Mouse (Mus musculus) limb, embryonic 11.5 days (tissue): ENCODE data around the gene Cspg4. TPM values are rescaled to one million over a fixed set of nuclear protein-coding genes. Genes with fewer than 3 reads are reported as not detected.

Experiments
- ATAC-seq: fragments of 200-750 bp; cut with Nextera tagmentation; 2 replicates; pipeline ENCODE4 v1.8.0; 2017; ENCODE audit warnings: low read depth; ENCODE audit not compliant: insufficient number of reproducible peaks, low FRiP score, low TSS enrichment
- DNase-seq: peaks from one replicate; pipeline ENCODE4 v3.0.0-alpha.2; 2015; ENCODE audit warnings: low spot score
- H3K27ac ChIP-seq: fragments of 300-500 bp; sonication (generic); replicated peaks from 2 replicates; pipeline ENCODE4 v1.5.1; 2014; ENCODE audit warnings: low read depth, mild to moderate bottlenecking, low read length
- H3K27me3 ChIP-seq: fragments of 300-500 bp; sonication (generic); 2 replicates; pipeline ENCODE4 v1.6.1; 2014; ENCODE audit warnings: mild to moderate bottlenecking, low read length, mixed read lengths; ENCODE audit not compliant: control insufficient read depth, insufficient read depth
- H3K36me3 ChIP-seq: fragments of 300-500 bp; sonication (generic); 2 replicates; pipeline ENCODE4 v1.6.1; 2014; ENCODE audit warnings: mild to moderate bottlenecking, low read length, moderate library complexity, mixed read lengths; ENCODE audit not compliant: control insufficient read depth, insufficient read depth
- H3K4me1 ChIP-seq: fragments of 300-500 bp; sonication (generic); 2 replicates; pipeline ENCODE4 v1.6.1; 2014; ENCODE audit warnings: low read length, mixed read lengths; ENCODE audit not compliant: control insufficient read depth, insufficient read depth
- H3K4me2 ChIP-seq: fragments of 300-500 bp; sonication (generic); 2 replicates; pipeline ENCODE4 v1.6.1; 2014; ENCODE audit warnings: low read depth, mild to moderate bottlenecking, moderate library complexity; ENCODE audit not compliant: severe bottlenecking
- H3K4me3 ChIP-seq: fragments of 300-500 bp; sonication (generic); 2 replicates; pipeline ENCODE4 v1.5.1; 2014; ENCODE audit warnings: low read depth, low read length
- H3K9ac ChIP-seq: fragments of 300-500 bp; sonication (generic); 2 replicates; pipeline ENCODE4 v1.6.1; 2014; ENCODE audit warnings: mild to moderate bottlenecking, low read length
- H3K9me3 ChIP-seq: fragments of 300-500 bp; sonication (generic); 2 replicates; pipeline ENCODE4 v1.6.1; 2016; ENCODE audit warnings: low read length; ENCODE audit not compliant: control insufficient read depth
- WGBS: fragments of 180-500 bp; shearing (Covaris S2); extraction: QIAGEN DNeasy Blood & Tissue Kit; methylation state at CpG from one replicate; pipeline ENCODE4 v1.1.7; 2014; 5-methylcytosine and 5-hydroxymethylcytosine counted together
- polyA plus RNA-seq: library from polyadenylated mRNA; unstranded; fragments of >200 nt; fragmentation: Nextera tagmentation; extraction: Ambion mirVana; gene quantifications from 2 replicates; pipeline ENCODE4 v1.2.1, GENCODE M21; 2014

The Cspg4 gene
- polyA plus RNA-seq, 1 experiment from 2014 or later = 5.5 TPM

GRCm38 (mm10) chr9:56925291-56926024, 60.6 kb downstream of the Cspg4 start:
- H3K27me3 ChIP-seq = no peaks in the 10 kb centered on the region
- no peak overlapping the region for H3K9ac ChIP-seq
- peaks cover 4% of the 10 kb centered on the region; the same call in 1 of the 2 replicates for H3K36me3 ChIP-seq
- ATAC-seq (no peak), DNase-seq (no peak)
- H3K4me3 ChIP-seq = 0 out of 2 replicates have a peak overlapping the region, but pooled peaks have one; percentile 15
- no peak overlapping the region for H3K27ac ChIP-seq
- H3K9me3 ChIP-seq = no peaks in the 10 kb centered on the region
- peaks cover 30% of the 10 kb centered on the region for H3K4me1 ChIP-seq
- 91% methylated on average over 26 of the region's 26 CpGs for WGBS
- H3K4me2 ChIP-seq = peak overlapping the region; percentile 58

DNA sequence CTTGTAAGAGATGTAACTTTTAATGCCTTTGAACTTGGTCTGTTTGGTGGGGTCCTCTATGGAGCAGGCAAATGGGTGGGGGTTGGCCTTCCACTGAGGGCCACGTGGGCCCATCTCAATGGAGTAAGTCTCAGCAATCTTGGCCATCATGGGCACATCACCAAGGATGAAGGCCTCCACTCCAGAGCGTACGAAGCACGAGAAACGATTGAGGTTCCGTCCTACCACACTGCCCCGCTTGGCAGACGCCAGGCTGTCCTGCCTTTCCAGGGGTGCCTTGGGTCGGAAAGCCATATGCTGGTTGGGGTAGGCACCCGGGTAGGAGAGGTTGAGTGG, 61.2 kb downstream of the Cspg4 start:
- 96% methylated on average over 10 of the region's 10 CpGs for WGBS

GRCm38 (mm10) chr9:56926387-56926786, 61.6 kb downstream of the Cspg4 start:
- ATAC-seq (no peak), DNase-seq (no peak)
- peaks cover 30% of the 10 kb centered on the region for H3K4me1 ChIP-seq
- peak overlapping the region; percentile 85; the same call in 1 of the 2 replicates for H3K9ac ChIP-seq
- H3K4me2 ChIP-seq = peak overlapping the region; percentile 90
- H3K4me3 ChIP-seq = peak overlapping the region; percentile 58
- H3K27ac ChIP-seq = no peak overlapping the region
- peaks cover 4% of the 10 kb centered on the region; the same call in 1 of the 2 replicates for H3K36me3 ChIP-seq
- H3K27me3 ChIP-seq = no peaks in the 10 kb centered on the region
- no peaks in the 10 kb centered on the region for H3K9me3 ChIP-seq
- WGBS = 87% methylated on average over 10 of the region's 10 CpGs

More for the DNA sequence above, 61.2 kb downstream of the Cspg4 start:
- peaks cover 4% of the 10 kb centered on the region; the same call in 1 of the 2 replicates for H3K36me3 ChIP-seq
- peak overlapping the region; percentile 90; the same call in 1 of the 2 replicates for H3K4me2 ChIP-seq
- no peaks in the 10 kb centered on the region for H3K27me3 ChIP-seq
- no peak for ATAC-seq
- no peaks in the 10 kb centered on the region for H3K9me3 ChIP-seq
- H3K27ac ChIP-seq = no peak overlapping the region
- H3K4me1 ChIP-seq = peaks cover 30% of the 10 kb centered on the region
- H3K9ac ChIP-seq = no peak overlapping the region
- no peak for DNase-seq
- no peak overlapping the region for H3K4me3 ChIP-seq

DNA sequence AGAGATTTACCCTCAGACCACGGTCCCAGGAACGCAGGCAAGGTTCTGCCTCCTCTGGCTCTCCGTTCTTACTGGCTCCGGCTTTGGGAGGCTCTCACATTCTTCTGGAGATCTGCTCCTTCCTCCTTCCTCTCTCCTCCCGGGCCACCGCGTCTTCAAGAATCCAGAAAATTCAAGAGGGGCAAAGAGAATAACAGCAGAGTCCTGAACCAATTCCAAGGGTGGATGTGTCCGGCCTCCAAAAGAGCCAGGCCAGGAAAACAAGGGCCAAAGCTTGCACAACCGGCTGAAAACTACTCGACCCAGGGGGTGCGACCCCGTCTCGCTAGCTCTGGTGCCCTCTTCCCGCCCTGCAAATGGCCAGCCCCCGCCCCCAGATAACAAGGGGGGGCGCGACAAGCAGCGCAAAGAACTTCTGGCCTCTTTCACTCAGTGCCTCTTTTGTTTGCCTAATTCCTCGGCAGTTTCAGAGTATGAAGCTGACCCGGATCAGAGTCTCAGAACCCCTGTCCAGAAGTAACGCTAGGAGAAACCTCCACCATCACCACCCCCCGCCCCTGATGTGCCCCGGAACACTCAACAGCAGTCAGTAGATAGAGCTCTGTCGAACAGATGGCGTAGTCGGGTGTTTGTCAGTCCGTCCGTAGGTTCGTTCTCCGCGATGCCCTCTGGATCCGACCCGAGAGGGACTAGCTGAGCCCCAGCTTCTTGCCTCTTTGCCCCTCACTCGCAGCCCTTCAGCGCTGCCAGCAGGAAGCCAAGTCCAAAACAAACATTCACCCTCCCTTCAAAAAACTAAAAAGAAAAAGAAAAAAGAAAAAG, 62.6 kb downstream of the Cspg4 start:
- under 1% methylated on average over 35 of the region's 35 CpGs for WGBS
- peak overlapping the region; percentile 94 for H3K27ac ChIP-seq
- H3K9ac ChIP-seq = peak overlapping the region; percentile 85
- peak; percentile 28; the same call in 1 of the 2 replicates for ATAC-seq
- peak overlapping the region; percentile 90 for H3K4me2 ChIP-seq
- DNase-seq = peak; percentile 68
- no peaks in the 10 kb centered on the region for H3K27me3 ChIP-seq
- no peaks in the 10 kb centered on the region for H3K9me3 ChIP-seq
- H3K36me3 ChIP-seq = peaks cover 2% of the 10 kb centered on the region; the same call in 1 of the 2 replicates
- peaks cover 30% of the 10 kb centered on the region for H3K4me1 ChIP-seq
- peak overlapping the region; percentile 58 for H3K4me3 ChIP-seq

DNA sequence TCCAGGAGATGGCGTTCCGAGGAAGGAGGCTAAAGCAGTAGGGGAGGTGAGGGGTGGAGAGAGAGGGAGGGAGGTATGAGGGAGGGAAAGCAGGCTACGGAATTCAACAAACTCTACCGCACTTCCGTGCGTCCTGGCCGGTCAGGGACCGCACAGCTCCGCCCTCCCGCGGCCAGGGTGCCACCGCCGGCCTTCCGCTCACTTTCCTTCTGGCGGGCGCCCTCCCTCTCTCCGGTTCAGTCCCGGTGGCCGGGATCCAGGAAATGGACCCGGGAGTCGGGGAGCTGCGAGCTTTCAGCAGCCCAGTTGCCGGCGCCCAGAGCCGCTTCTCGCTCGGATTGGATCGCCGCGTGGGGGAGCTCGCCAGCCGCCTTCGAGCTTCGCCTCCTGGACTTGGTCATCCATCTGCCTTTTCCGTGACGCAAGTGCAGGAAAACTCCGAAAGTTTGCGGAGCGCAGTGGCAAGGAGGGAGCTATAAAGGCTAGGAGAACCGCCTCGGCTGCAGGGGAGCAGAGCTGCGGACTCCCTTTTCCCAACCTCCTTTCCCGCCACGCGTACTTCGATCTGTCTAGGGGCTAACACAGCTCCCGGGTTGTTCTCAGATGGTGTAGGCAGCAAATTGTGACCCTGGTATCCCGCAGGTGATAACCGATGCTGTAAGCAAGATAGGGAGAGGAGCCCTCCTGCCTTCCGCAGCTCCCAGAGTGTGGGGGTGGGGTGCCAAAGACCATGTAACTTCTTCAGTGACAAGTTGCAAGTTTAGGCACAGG, 63.4 kb downstream of the Cspg4 start, which contains the start of gene Snx33:
Snx33 (minus strand) TSS at position 331 of the 771 bp plus-strand sequence.
- ATAC-seq (peak; percentile 88), DNase-seq (peak; percentile 96)
- Histone ChIP-seq H3K27me3 (no peaks in the 10 kb centered on the region), H3K4me3 (peak within 1 kb of the TSS; percentile 58), H3K9me3 (no peaks in the 10 kb centered on the region), H3K4me1 (peaks cover 30% of the 10 kb centered on the region), H3K9ac (peak within 1 kb of the TSS; percentile 85), H3K36me3 (peaks cover 2% of the 10 kb centered on the region; the same call in 1 of the 2 replicates), H3K4me2 (peak within 1 kb of the TSS; percentile 90), H3K27ac (peak within 1 kb of the TSS; percentile 94)
- under 1% methylated on average over 47 of the region's 50 CpGs for WGBS

GRCm38 (mm10) chr9:56929496-56929895, 64.7 kb downstream of the Cspg4 start:
- no peak for ATAC-seq
- DNase-seq = no peak
- H3K4me1 ChIP-seq = peaks cover 22% of the 10 kb centered on the region
- H3K9me3 ChIP-seq = no peaks in the 10 kb centered on the region
- WGBS = 49% methylated on average over 4 of the region's 4 CpGs
- no peak overlapping the region for H3K4me3 ChIP-seq
- no peaks in the 10 kb centered on the region for H3K27me3 ChIP-seq
- no peak overlapping the region for H3K4me2 ChIP-seq
- 0 out of 2 replicates have a peak, but pooled peaks cover 2% of the 10 kb centered on the region for H3K36me3 ChIP-seq
- no peak overlapping the region for H3K9ac ChIP-seq
- no peak overlapping the region for H3K27ac ChIP-seq

- Histone ChIP-seq H3K36me3 (0 out of 2 replicates have a peak, but pooled peaks cover 2% of the 10 kb centered on the region), H3K9me3 (no peaks in the 10 kb centered on the region), H3K4me2 (no peak overlapping the region), H3K4me1 (peaks cover 12% of the 10 kb centered on the region), H3K27ac (no peak overlapping the region), H3K27me3 (no peaks in the 10 kb centered on the region), H3K9ac (no peak overlapping the region), H3K4me3 (no peak overlapping the region)
- DNase-seq (no peak), ATAC-seq (no peak)
- WGBS = 91% methylated on average over 1 of the region's 1 CpGs
Measured at GRCm38 (mm10) chr9:56930556-56930955, 65.7 kb downstream of the Cspg4 start.

DNA sequence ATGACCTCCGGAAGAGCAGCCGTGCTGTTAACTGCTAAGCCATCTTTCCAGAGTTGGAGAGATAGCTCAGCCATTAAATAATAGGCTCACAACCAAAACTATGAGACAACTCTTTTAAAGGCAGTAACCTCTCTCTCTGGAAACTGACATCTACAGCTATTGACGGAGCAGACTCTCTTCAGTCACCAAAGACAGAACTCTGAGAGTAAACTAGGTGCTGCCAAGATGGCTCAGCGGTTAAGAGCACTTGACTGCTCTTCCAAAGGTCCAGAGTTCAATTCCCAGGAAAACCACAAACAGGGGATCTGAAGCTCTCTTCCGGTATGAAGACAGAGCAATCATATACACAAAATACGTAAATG, 72.0 kb downstream of the Cspg4 start:
- Histone ChIP-seq H3K4me1 (no peaks in the 10 kb centered on the region; the same call in 1 of the 2 replicates), H3K9ac (no peak overlapping the region), H3K27ac (no peak overlapping the region), H3K36me3 (no peaks in the 10 kb centered on the region; the same call in 1 of the 2 replicates), H3K4me2 (peak overlapping the region; percentile 40), H3K9me3 (no peaks in the 10 kb centered on the region), H3K4me3 (peak overlapping the region; percentile 66), H3K27me3 (no peaks in the 10 kb centered on the region)
- ATAC-seq (0 out of 2 replicates have a peak, but pooled peaks have one; percentile 14), DNase-seq (no peak)
- WGBS = 25% methylated on average over 6 of the region's 6 CpGs
